Mouse (Mus musculus) layer of hippocampus, adult 8-10 months (tissue): ENCODE results near the gene Kat8. TPM values are rescaled to one million over a fixed set of nuclear protein-coding genes. Genes with fewer than 3 reads are reported as not detected.

Experiments used
- total RNA-seq, 4 experiments: library from RNA; stranded (reverse); gene quantifications; 2 replicates each; pipeline ENCODE4 v1.2.4; 2022

Kat8 gene
- total RNA-seq, 4 experiments from 2014 or later, result 28.5 to 38.3 (median 34.5) TPM

Other genes starting within 250 kb of the Kat8 start
- gene Bcl7c, start 203.6 kb upstream of the Kat8 start, total RNA-seq, result 10 to 100 TPM; 26.5 to 38.4 (median 31.9) TPM
- 1 to 10 TPM; 3.1 to 5.2 (median 3.5) TPM for gene Ctf1, start 199.8 kb upstream of the Kat8 start, total RNA-seq
- not detected for gene Ctf2, start 180.3 kb upstream of the Kat8 start, total RNA-seq
- gene Fbxl19, start 168.0 kb upstream of the Kat8 start, total RNA-seq, result 10 to 100 TPM; 52.2 to 65.5 (median 56.3) TPM
- 10 to 100 TPM; 25.8 to 30.7 (median 29.4) TPM for gene Orai3, start 142.7 kb upstream of the Kat8 start, total RNA-seq
- gene Setd1a, start 135.8 kb upstream of the Kat8 start, total RNA-seq, result 10 to 100 TPM; 46.6 to 56.4 (median 48.7) TPM
- 1 to 10 TPM; 2.0 to 5.7 (median 2.3) TPM for gene Gm49388, start 126.9 kb upstream of the Kat8 start, total RNA-seq
- 10 to 100 TPM in 2 of 4 experiments, 1 to 10 TPM in 2; 4.8 to 12.2 (median 10.7) TPM for gene Hsd3b7, start 111.9 kb upstream of the Kat8 start, total RNA-seq
- gene Stx4a, start 88.2 kb upstream of the Kat8 start, total RNA-seq, result 10 to 100 TPM; 61.0 to 86.0 (median 77.0) TPM
- gene Stx1b, start 88.0 kb upstream of the Kat8 start, total RNA-seq, result 100 to 1,000 TPM; 344 to 361 (median 348) TPM
- 10 to 100 TPM; 34.5 to 36.5 (median 35.0) TPM for gene Zfp646, start 36.3 kb upstream of the Kat8 start, total RNA-seq
- gene Zfp668, start 35.7 kb upstream of the Kat8 start, total RNA-seq, result 10 to 100 TPM; 19.2 to 23.8 (median 22.9) TPM
- 1 to 10 TPM; 2.0 to 4.0 (median 2.8) TPM for gene Prss53, start 21.5 kb upstream of the Kat8 start, total RNA-seq
- not detected for gene Gm21974, start 17.1 kb upstream of the Kat8 start, total RNA-seq
- gene Vkorc1, start 16.9 kb upstream of the Kat8 start, total RNA-seq, result 10 to 100 TPM; 23.8 to 36.6 (median 31.8) TPM
- gene Bckdk, start 8.4 kb upstream of the Kat8 start, total RNA-seq, result 10 to 100 TPM; 42.0 to 45.2 (median 42.2) TPM
- gene Prss8, start 17.6 kb downstream of the Kat8 start, total RNA-seq, result under 1 TPM; 0.18 to 0.98 (median 0.46) TPM
- gene Prss36, start 34.2 kb downstream of the Kat8 start, total RNA-seq, result 10 to 100 TPM in 1 of 4 experiments, 1 to 10 TPM in 3; 8.0 to 12.7 (median 9.1) TPM
- gene Fus, start 54.9 kb downstream of the Kat8 start, total RNA-seq, result 100 to 1,000 TPM; 328 to 387 (median 356) TPM
- gene Pycard, start 81.4 kb downstream of the Kat8 start, total RNA-seq, result 10 to 100 TPM in 2 of 4 experiments, 1 to 10 TPM in 2; 2.6 to 14.8 (median 7.2) TPM
- 1 to 10 TPM in 2 of 4 experiments, under 1 TPM in 2; 0.47 to 1.1 (median 0.95) TPM for gene Trim72, start 91.4 kb downstream of the Kat8 start, total RNA-seq
- gene Itgam, start 150.1 kb downstream of the Kat8 start, total RNA-seq, result 10 to 100 TPM; 10.4 to 35.9 (median 24.0) TPM
- gene Gm49368, start 150.2 kb downstream of the Kat8 start, total RNA-seq, result under 1 TPM in 1 of 4 experiments, not detected in 3; 0.16 TPM
- 10 to 100 TPM in 2 of 4 experiments, under 1 TPM in 1, not detected in 1; 0.55 to 37.4 (median 30.5) TPM for gene Itgax, start 217.0 kb downstream of the Kat8 start, total RNA-seq
- 1 to 10 TPM in 1 of 4 experiments, under 1 TPM in 3; 0.61 to 1.7 (median 0.83) TPM for gene Itgad, start 241.9 kb downstream of the Kat8 start, total RNA-seq